ENCODE assay signal across 8 mouse cellular contexts in genomic region chr11:78261380-78262352, GRCm38 (mm10). TPM values are rescaled to one million over a fixed set of nuclear protein-coding genes. Genes with fewer than 3 reads are reported as not detected.
A peak's percentile ranks its signal among the peaks of the same experiment; 100 is the strongest.
DNase-seq lines count a peak whose midpoint lies in the region; ATAC-seq and TF ChIP-seq lines count a peak whose summit lies in the region.

TSS of gene 2610507B11Rik (plus strand) at chr11:78261752.

- ATAC-seq in frontal cortex, adult (ENCODE audit: low TSS enrichment), result peak; percentile 91
- peak; percentile 96 for ATAC-seq in lung, postnatal 0 days

- peaks cover 21% of the 10 kb centered on the region for H3K27me3 ChIP-seq in hindbrain, embryonic 10.5 days (ENCODE audit: insufficient read depth, poor library complexity, severe bottlenecking)
- H3K27me3 ChIP-seq in lung, postnatal 0 days (replicated peaks; ENCODE audit: insufficient read depth, low read length), result no peaks in the 10 kb centered on the region

- H3K36me3 ChIP-seq in hindbrain, embryonic 10.5 days, result peaks cover 36% of the 10 kb centered on the region
- H3K36me3 ChIP-seq in lung, postnatal 0 days (ENCODE audit: insufficient read depth, low read length), result peaks cover 21% of the 10 kb centered on the region; the same call in 1 of the 2 replicates

- WGBS in hindbrain, embryonic 10.5 days, result under 1% methylated on average over 115 of the region's 115 CpGs
- under 1% methylated on average over 65 of the region's 115 CpGs for WGBS in lung, postnatal 0 days

- peak within 1 kb of the TSS; percentile 79 for H3K9ac ChIP-seq in lung, postnatal 0 days (replicated peaks; ENCODE audit: low read depth)

- peak within 1 kb of the TSS; percentile 84 for H3K4me2 ChIP-seq in lung, postnatal 0 days (replicated peaks; ENCODE audit: low read depth, low read length)

- H3K9me3 ChIP-seq in hindbrain, embryonic 10.5 days, result no peaks in the 10 kb centered on the region
- H3K9me3 ChIP-seq in lung, postnatal 0 days (ENCODE audit: low read length), result no peaks in the 10 kb centered on the region

- peak; percentile 26 for TF ChIP-seq CTCF in lung, postnatal 0 days (IDR thresholded peaks at IDR 0.05)

- no peak for TF ChIP-seq EP300 in lung, postnatal 0 days (IDR thresholded peaks at IDR 0.05)

- peaks cover 7% of the 10 kb centered on the region for H3K4me1 ChIP-seq in hindbrain, embryonic 10.5 days (replicated peaks)
- no peaks in the 10 kb centered on the region for H3K4me1 ChIP-seq in lung, postnatal 0 days (ENCODE audit: insufficient read depth, low read depth, low read length)

- peak; percentile 61 for DNase-seq in MEL-GATA-1-ER (ENCODE audit: extremely low read depth, low read depth)
- DNase-seq in cerebellum, adult 8-10 months, result peak; percentile 90
- DNase-seq in hindbrain, embryonic 10.5 days (ENCODE audit: low spot score), result peak; percentile 93
- DNase-seq in layer of hippocampus, adult 9-11 months, result peak; percentile 90
- peak; percentile 96 for DNase-seq in lung, postnatal 0 days (ENCODE audit: low spot score)
- peak; percentile 90 for DNase-seq in ovary, postnatal 14 days (ENCODE audit: low spot score)
- DNase-seq in thymus, postnatal 14 days, result peak; percentile 97

- H3K4me3 ChIP-seq in hindbrain, embryonic 10.5 days, result peak within 1 kb of the TSS; percentile 92
- peak within 1 kb of the TSS; percentile 89 for H3K4me3 ChIP-seq in lung, postnatal 0 days (ENCODE audit: low read depth, low read length)

- peak within 1 kb of the TSS; percentile 92 for H3K27ac ChIP-seq in hindbrain, embryonic 10.5 days
- H3K27ac ChIP-seq in lung, postnatal 0 days (ENCODE audit: low read length), result peak within 1 kb of the TSS; percentile 88

RNA-seq across cellular contexts. Expression of gene 2610507B11Rik, which starts in this region (rescaled TPM):
- 53.2 and 65.6 TPM in 2 replicates for polyA plus RNA-seq in hindbrain, embryonic 10.5 days (2016; fragmentation: Nextera tagmentation; extraction: Ambion mirVana)
- polyA plus RNA-seq in lung, postnatal 0 days (2015; fragmentation: Nextera tagmentation; extraction: Ambion mirVana), result 59.9 and 72.9 TPM in 2 replicates

Comparison
In these comparisons a context has a peak if more than half of its experiments do, and no peak if none do; other contexts are left out.
1. Peak in every context shown above with its lines: DNase-seq, ATAC-seq, H3K4me3 ChIP-seq and H3K27ac ChIP-seq.